Mouse (Mus musculus): Measurements from ENCODE around the gene Clasp2. TPM values are rescaled to one million over a fixed set of nuclear protein-coding genes. Genes with fewer than 3 reads are reported as not detected.

Clasp2 gene
- polyA plus RNA-seq, 1 experiment = 3.3 TPM

DNA sequence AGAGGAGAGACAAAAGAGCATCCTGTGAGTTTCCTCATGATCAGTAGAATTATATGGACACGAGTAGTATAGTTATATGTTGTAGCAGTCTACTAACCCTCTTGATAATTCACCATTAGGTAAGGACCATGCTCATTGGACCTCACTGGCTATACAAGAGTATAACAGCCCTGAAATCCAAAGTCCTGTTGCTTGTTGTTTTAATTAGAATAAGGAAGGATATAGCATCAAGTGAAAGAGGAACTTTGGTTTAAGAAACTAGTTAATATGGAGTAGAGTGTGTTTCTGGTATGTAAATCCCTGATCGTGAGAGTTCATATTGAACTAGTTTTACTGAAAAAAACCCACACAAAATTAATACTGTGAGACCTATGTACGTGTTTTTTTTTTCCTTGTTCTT is 59.4 kb downstream of the Clasp2 start:
- H3K27ac ChIP-seq (ENCODE audit: insufficient read depth, low read depth, low read length) = no peak overlapping the region
- H3K4me1 ChIP-seq (ENCODE audit: control insufficient read depth, insufficient read depth, insufficient read length, low read length) = no peaks in the 10 kb centered on the region
- H3K27me3 ChIP-seq (ENCODE audit: control insufficient read depth, insufficient read depth, low read length) = no peaks in the 10 kb centered on the region
- no peak for TF ChIP-seq CTCF (IDR thresholded peaks at IDR 0.05; ENCODE audit: extremely low read depth, insufficient read length, insufficient replicate concordance, low read depth, low read length)
- TF ChIP-seq POLR2A (IDR thresholded peaks at IDR 0.05; ENCODE audit: low read depth, low read length) = no peak
- no peaks in the 10 kb centered on the region for H3K36me3 ChIP-seq (ENCODE audit: control insufficient read depth, insufficient read depth, low read length)
- WGBS = 81% methylated on average over 3 of the region's 3 CpGs
- H3K4me3 ChIP-seq (ENCODE audit: low read depth, low read length) = no peak overlapping the region

- no peaks in the 10 kb centered on the region for H3K36me3 ChIP-seq (ENCODE audit: control insufficient read depth, insufficient read depth, low read length)
- no peaks in the 10 kb centered on the region for H3K4me1 ChIP-seq (ENCODE audit: control insufficient read depth, insufficient read depth, insufficient read length, low read length)
- WGBS = 74% methylated on average over 3 of the region's 3 CpGs
- no peak for TF ChIP-seq CTCF (IDR thresholded peaks at IDR 0.05; ENCODE audit: extremely low read depth, insufficient read length, insufficient replicate concordance, low read depth, low read length)
- no peak for TF ChIP-seq POLR2A (IDR thresholded peaks at IDR 0.05; ENCODE audit: low read depth, low read length)
- H3K27me3 ChIP-seq (ENCODE audit: control insufficient read depth, insufficient read depth, low read length) = no peaks in the 10 kb centered on the region
- no peak overlapping the region for H3K4me3 ChIP-seq (ENCODE audit: low read depth, low read length)
- no peak overlapping the region for H3K27ac ChIP-seq (ENCODE audit: insufficient read depth, low read depth, low read length)
These were observed 61.5 kb downstream of the Clasp2 start for GRCm38 (mm10) chr9:113802734-113803133.

DNA sequence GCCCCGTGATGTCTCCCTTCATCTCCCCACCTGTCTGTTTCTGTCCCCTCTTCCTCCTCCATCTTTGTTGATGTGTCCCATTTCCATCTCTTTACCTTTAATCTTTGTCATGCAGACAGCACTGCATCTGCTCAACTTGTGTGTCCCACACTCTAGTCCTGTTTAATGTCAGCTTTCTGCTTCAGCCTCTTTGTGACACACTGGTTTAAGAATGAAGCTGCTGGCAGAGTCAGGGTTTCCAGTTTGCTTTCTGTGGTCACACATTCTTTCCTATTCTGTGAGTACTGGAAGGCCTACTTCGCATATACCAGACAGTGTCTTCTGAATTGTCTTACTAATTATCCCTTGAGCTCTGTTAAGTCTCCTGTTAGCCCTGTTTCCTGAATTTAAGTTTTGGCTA is 62.5 kb downstream of the Clasp2 start:
- 91% methylated on average over 2 of the region's 2 CpGs for WGBS
- no peaks in the 10 kb centered on the region for H3K36me3 ChIP-seq (ENCODE audit: control insufficient read depth, insufficient read depth, low read length)
- H3K27ac ChIP-seq (ENCODE audit: insufficient read depth, low read depth, low read length) = no peak overlapping the region
- TF ChIP-seq CTCF (IDR thresholded peaks at IDR 0.05; ENCODE audit: extremely low read depth, insufficient read length, insufficient replicate concordance, low read depth, low read length) (no peak), POLR2A (IDR thresholded peaks at IDR 0.05; ENCODE audit: low read depth, low read length) (no peak)
- H3K4me1 ChIP-seq (ENCODE audit: control insufficient read depth, insufficient read depth, insufficient read length, low read length) = no peaks in the 10 kb centered on the region
- no peaks in the 10 kb centered on the region for H3K27me3 ChIP-seq (ENCODE audit: control insufficient read depth, insufficient read depth, low read length)
- no peak overlapping the region for H3K4me3 ChIP-seq (ENCODE audit: low read depth, low read length)

DNA sequence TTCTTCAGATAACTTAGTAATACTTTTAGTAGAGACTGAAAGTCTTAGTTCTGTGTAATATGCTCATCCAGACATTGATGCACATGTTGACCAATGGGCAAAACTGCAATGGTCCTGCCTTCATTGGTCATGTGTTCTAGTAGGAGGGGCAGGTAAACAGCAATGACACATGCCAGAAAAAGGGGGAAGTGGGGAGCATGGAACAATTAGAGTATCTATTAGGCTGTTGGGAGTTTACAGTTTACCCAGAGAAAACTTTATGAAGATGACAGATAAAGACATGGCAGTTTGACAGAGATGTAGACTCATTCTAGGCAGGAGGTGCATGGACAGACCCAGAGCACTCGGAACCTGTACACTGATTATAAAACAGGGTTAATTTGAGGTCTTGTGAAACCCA is 64.1 kb downstream of the Clasp2 start:
- H3K4me3 ChIP-seq (ENCODE audit: low read depth, low read length) = no peak overlapping the region
- H3K27ac ChIP-seq (ENCODE audit: insufficient read depth, low read depth, low read length) = no peak overlapping the region
- 98% methylated on average over 1 of the region's 1 CpGs for WGBS

DNA sequence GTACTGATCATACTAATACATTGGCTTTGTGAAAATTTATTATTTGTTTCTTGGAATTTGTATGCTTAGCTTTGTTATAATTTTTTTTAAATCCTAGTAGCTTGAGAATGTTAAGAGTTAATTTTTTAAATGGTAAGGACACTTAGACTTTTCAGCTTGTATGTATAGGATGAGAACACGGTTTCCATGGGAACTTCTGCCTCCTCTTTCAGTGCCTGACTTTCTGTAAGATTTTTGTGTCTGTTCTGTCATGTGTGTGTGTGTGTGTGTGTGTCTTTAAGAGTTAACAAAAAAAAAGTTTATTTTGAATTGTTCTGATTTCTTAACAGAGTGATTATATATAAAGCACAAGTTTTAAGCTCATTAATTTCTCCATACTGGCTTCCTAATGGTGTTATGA is 70.1 kb downstream of the Clasp2 start:
- 53% methylated on average over 1 of the region's 1 CpGs for WGBS
- H3K4me3 ChIP-seq (ENCODE audit: low read depth, low read length) = no peak overlapping the region

More for the DNA sequence above, 64.1 kb downstream of the Clasp2 start:
- Histone ChIP-seq H3K36me3 (ENCODE audit: control insufficient read depth, insufficient read depth, low read length) (no peaks in the 10 kb centered on the region), H3K4me1 (ENCODE audit: control insufficient read depth, insufficient read depth, insufficient read length, low read length) (no peaks in the 10 kb centered on the region), H3K27me3 (ENCODE audit: control insufficient read depth, insufficient read depth, low read length) (no peaks in the 10 kb centered on the region)
- no peak for TF ChIP-seq CTCF (IDR thresholded peaks at IDR 0.05; ENCODE audit: extremely low read depth, insufficient read length, insufficient replicate concordance, low read depth, low read length)
- no peak for TF ChIP-seq POLR2A (IDR thresholded peaks at IDR 0.05; ENCODE audit: low read depth, low read length)

GRCm38 (mm10) chr9:113811957-113812670 is 70.8 kb downstream of the Clasp2 start:
- Histone ChIP-seq H3K36me3 (ENCODE audit: control insufficient read depth, insufficient read depth, low read length) (no peaks in the 10 kb centered on the region; the same call in 1 of the 2 replicates), H3K4me1 (ENCODE audit: control insufficient read depth, insufficient read depth, insufficient read length, low read length) (peaks cover 3% of the 10 kb centered on the region), H3K27ac (ENCODE audit: insufficient read depth, low read depth, low read length) (no peak overlapping the region), H3K4me3 (ENCODE audit: low read depth, low read length) (peak overlapping the region; percentile 36; the same call in 1 of the 2 replicates), H3K27me3 (ENCODE audit: control insufficient read depth, insufficient read depth, low read length) (no peaks in the 10 kb centered on the region)
- WGBS = 20% methylated on average over 9 of the region's 9 CpGs
- TF ChIP-seq CTCF (IDR thresholded peaks at IDR 0.05; ENCODE audit: extremely low read depth, insufficient read length, insufficient replicate concordance, low read depth, low read length) = no peak
- no peak for TF ChIP-seq POLR2A (IDR thresholded peaks at IDR 0.05; ENCODE audit: low read depth, low read length)

More for the DNA sequence above, 70.1 kb downstream of the Clasp2 start:
- H3K36me3 ChIP-seq (ENCODE audit: control insufficient read depth, insufficient read depth, low read length) = no peaks in the 10 kb centered on the region; the same call in 1 of the 2 replicates
- no peaks in the 10 kb centered on the region for H3K27me3 ChIP-seq (ENCODE audit: control insufficient read depth, insufficient read depth, low read length)
- TF ChIP-seq CTCF (IDR thresholded peaks at IDR 0.05; ENCODE audit: extremely low read depth, insufficient read length, insufficient replicate concordance, low read depth, low read length) = no peak
- TF ChIP-seq POLR2A (IDR thresholded peaks at IDR 0.05; ENCODE audit: low read depth, low read length) = no peak
- H3K27ac ChIP-seq (ENCODE audit: insufficient read depth, low read depth, low read length) = no peak overlapping the region
- peaks cover 3% of the 10 kb centered on the region for H3K4me1 ChIP-seq (ENCODE audit: control insufficient read depth, insufficient read depth, insufficient read length, low read length)

DNA sequence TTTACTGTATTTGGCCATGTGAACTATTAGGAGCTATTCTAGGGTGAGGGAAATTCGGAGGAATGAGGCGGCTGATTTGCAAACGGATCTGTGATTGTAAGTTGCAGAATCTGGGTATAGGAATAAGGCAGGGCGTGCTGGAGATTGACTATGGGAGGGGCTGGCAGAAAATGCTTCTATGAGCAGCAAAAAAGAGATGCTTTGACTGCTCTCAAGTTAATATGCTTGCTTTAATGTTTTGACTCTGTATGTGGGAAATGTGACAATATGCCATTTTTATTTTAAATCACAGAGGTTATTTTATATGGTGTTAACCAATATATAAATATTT is 71.4 kb downstream of the Clasp2 start:
- Histone ChIP-seq H3K4me3 (ENCODE audit: low read depth, low read length) (no peak overlapping the region), H3K4me1 (ENCODE audit: control insufficient read depth, insufficient read depth, insufficient read length, low read length) (peaks cover 3% of the 10 kb centered on the region), H3K27ac (ENCODE audit: insufficient read depth, low read depth, low read length) (no peak overlapping the region), H3K27me3 (ENCODE audit: control insufficient read depth, insufficient read depth, low read length) (no peaks in the 10 kb centered on the region), H3K36me3 (ENCODE audit: control insufficient read depth, insufficient read depth, low read length) (no peaks in the 10 kb centered on the region; the same call in 1 of the 2 replicates)
- 57% methylated on average over 4 of the region's 4 CpGs for WGBS
- TF ChIP-seq CTCF (IDR thresholded peaks at IDR 0.05; ENCODE audit: extremely low read depth, insufficient read length, insufficient replicate concordance, low read depth, low read length) (no peak), POLR2A (IDR thresholded peaks at IDR 0.05; ENCODE audit: low read depth, low read length) (no peak)

Measured in small intestine, adult 2 months (tissue).